Mouse (Mus musculus): ENCODE data around the gene Tcn2.

GRCm38 (mm10) chr11:3930931-3931330, 1.0 kb downstream of the Tcn2 start:
- TF ChIP-seq E2F4 (IDR thresholded peaks at IDR 0.05; ENCODE audit: insufficient replicate concordance, low read depth, low read length) (no peak), MAZ (IDR thresholded peaks at IDR 0.05; ENCODE audit: low read depth, low read length) (no peak), POLR2A (IDR thresholded peaks at IDR 0.05; ENCODE audit: low read depth, low read length) (no peak), POLR2AphosphoS2 (IDR thresholded peaks at IDR 0.05; ENCODE audit: low read depth, low read length) (no peak), CHD2 (IDR thresholded peaks at IDR 0.05; ENCODE audit: low read length) (no peak), CTCF (conservative IDR thresholded peaks at IDR 0.05 in 1 of 2, IDR thresholded peaks at IDR 0.05 in 1 of 2; ENCODE audit: low read depth in 2 of 2, low read length in 2 of 2) (no peak), ZMIZ1 (IDR thresholded peaks at IDR 0.05; ENCODE audit: low read depth, low read length) (no peak), ZKSCAN1 (IDR thresholded peaks at IDR 0.05; ENCODE audit: borderline replicate concordance, low read depth, low read length) (no peak), MXI1 (IDR thresholded peaks at IDR 0.05; ENCODE audit: low read depth, low read length) (no peak), ZNF384 (IDR thresholded peaks at IDR 0.05; ENCODE audit: low read depth, low read length) (no peak), NRF1 (IDR thresholded peaks at IDR 0.05; ENCODE audit: low read depth, low read length) (no peak), MEF2A (IDR thresholded peaks at IDR 0.05; ENCODE audit: borderline replicate concordance, low read depth, low read length) (no peak)

All from CH12.LX (cell line).